Mouse (Mus musculus): ENCODE measurements around the gene Kif23. TPM values are rescaled to one million over a fixed set of nuclear protein-coding genes. Genes with fewer than 3 reads are reported as not detected.

The Kif23 gene
- polyA plus RNA-seq, 1 experiment: 6.4 TPM

DNA sequence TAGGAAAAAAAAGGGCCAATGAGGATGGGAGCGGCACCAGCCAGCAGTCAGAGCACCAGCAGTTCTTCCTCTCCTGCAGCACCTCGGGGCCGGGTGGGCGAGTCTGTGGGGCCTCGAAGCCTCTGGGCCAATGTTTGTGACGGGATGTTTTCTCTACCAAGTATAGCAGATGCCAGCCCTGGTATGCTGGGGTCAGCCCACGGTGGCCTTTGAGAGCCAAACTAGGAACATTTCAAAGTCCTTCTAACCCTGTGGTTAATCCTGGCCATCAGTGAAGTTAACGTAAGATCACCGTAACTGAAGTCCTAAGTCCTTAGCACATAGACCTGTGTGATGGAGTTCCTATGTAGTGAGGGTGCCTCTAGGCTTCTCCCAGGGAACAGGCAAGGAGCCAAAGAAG, 25.5 kb upstream of the Kif23 start:
- peaks cover 86% of the 10 kb centered on the region for H3K27me3 ChIP-seq (replicated peaks)
- TF ChIP-seq FLI1 (IDR thresholded peaks at IDR 0.05; ENCODE audit: low read length) (no peak), GATA1 (IDR thresholded peaks at IDR 0.05; ENCODE audit: borderline replicate concordance, low read length) (no peak)
- H3K4me1 ChIP-seq: peaks cover 10% of the 10 kb centered on the region
- H3K9me3 ChIP-seq: peaks cover 8% of the 10 kb centered on the region; the same call in 1 of the 2 replicates
- H3K36me3 ChIP-seq (replicated peaks; ENCODE audit: low read length): no peaks in the 10 kb centered on the region
- H3K4me3 ChIP-seq (replicated peaks): no peak overlapping the region

GRCm38 (mm10) chr9:61971045-61971444, 24.5 kb upstream of the Kif23 start:
- Histone ChIP-seq H3K4me3 (replicated peaks) (no peak overlapping the region), H3K9me3 (peaks cover 8% of the 10 kb centered on the region; the same call in 1 of the 2 replicates), H3K4me1 (peaks cover 12% of the 10 kb centered on the region), H3K36me3 (replicated peaks; ENCODE audit: low read length) (no peaks in the 10 kb centered on the region), H3K27me3 (replicated peaks) (peaks cover 86% of the 10 kb centered on the region)
- TF ChIP-seq GATA1 (IDR thresholded peaks at IDR 0.05; ENCODE audit: borderline replicate concordance, low read length): no peak
- no peak for TF ChIP-seq FLI1 (IDR thresholded peaks at IDR 0.05; ENCODE audit: low read length)

DNA sequence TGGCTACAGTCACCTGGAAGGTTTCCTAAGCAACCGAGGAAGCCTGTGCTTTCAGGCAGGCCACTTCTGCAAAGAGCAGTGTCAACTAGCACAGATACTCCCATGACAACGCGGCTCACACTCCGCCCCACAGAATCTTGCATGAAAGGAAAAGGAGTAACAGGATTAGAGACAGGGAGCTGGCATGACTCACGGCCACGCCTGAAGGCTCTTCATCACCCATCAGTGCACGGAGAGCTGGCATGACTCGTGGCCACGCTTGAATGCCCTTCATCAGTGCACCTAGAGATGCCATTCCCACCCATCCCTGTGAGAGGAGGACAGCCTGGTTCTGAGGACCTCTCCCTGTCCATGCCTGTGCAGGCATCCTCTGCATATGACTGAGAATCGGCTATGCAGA, 20.8 kb upstream of the Kif23 start:
- H3K36me3 ChIP-seq (replicated peaks; ENCODE audit: low read length): no peaks in the 10 kb centered on the region
- TF ChIP-seq FLI1 (IDR thresholded peaks at IDR 0.05; ENCODE audit: low read length) (no peak), GATA1 (IDR thresholded peaks at IDR 0.05; ENCODE audit: borderline replicate concordance, low read length) (no peak)
- H3K4me1 ChIP-seq: peaks cover 31% of the 10 kb centered on the region
- H3K4me3 ChIP-seq (replicated peaks): no peak overlapping the region
- H3K27me3 ChIP-seq (replicated peaks): peaks cover 83% of the 10 kb centered on the region
- peaks cover 5% of the 10 kb centered on the region; the same call in 1 of the 2 replicates for H3K9me3 ChIP-seq

- H3K27me3 ChIP-seq (replicated peaks): peaks cover 77% of the 10 kb centered on the region
- no peaks in the 10 kb centered on the region for H3K9me3 ChIP-seq
- TF ChIP-seq FLI1 (IDR thresholded peaks at IDR 0.05; ENCODE audit: low read length) (no peak), GATA1 (IDR thresholded peaks at IDR 0.05; ENCODE audit: borderline replicate concordance, low read length) (no peak)
- no peak overlapping the region for H3K4me3 ChIP-seq (replicated peaks)
- no peaks in the 10 kb centered on the region for H3K36me3 ChIP-seq (replicated peaks; ENCODE audit: low read length)
- peaks cover 30% of the 10 kb centered on the region for H3K4me1 ChIP-seq
Measured at GRCm38 (mm10) chr9:61965987-61966386, 19.4 kb upstream of the Kif23 start.

DNA sequence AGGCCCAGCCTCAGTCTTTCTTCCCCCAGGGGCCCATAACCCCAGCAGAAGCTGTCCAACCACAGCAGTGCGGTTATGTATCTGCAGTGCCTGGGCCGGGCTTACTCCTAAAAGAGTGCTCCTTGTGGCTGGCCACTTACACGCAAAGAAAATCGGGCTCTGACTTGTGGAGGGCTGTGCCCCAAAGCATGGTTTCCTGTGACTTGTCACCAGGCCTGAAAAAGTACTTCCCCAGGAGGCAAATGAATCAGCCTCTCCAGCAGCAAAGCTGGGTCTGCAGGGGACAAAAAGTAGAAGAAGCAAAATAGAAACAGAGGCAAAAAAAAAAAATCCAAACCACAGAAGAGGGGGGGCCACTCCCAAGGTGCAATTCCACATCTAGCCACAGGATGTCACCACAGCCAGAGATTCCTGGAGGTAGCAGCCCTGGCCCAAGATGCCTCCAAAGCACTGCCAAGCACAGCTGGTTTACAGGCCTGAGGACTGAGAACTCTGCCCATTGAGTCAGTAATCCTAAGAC, 18.9 kb upstream of the Kif23 start:
- no peaks in the 10 kb centered on the region for H3K9me3 ChIP-seq
- no peaks in the 10 kb centered on the region for H3K36me3 ChIP-seq (replicated peaks; ENCODE audit: low read length)
- peaks cover 27% of the 10 kb centered on the region for H3K4me1 ChIP-seq
- H3K27me3 ChIP-seq (replicated peaks): peaks cover 78% of the 10 kb centered on the region
- TF ChIP-seq GATA1 (IDR thresholded peaks at IDR 0.05; ENCODE audit: borderline replicate concordance, low read length) (no peak), FLI1 (IDR thresholded peaks at IDR 0.05; ENCODE audit: low read length) (no peak)
- H3K4me3 ChIP-seq (replicated peaks): no peak overlapping the region

GRCm38 (mm10) chr9:61963356-61963755, 16.8 kb upstream of the Kif23 start:
- Histone ChIP-seq H3K27me3 (replicated peaks) (peaks cover 67% of the 10 kb centered on the region), H3K4me3 (replicated peaks) (no peak overlapping the region), H3K36me3 (replicated peaks; ENCODE audit: low read length) (no peaks in the 10 kb centered on the region), H3K4me1 (peaks cover 27% of the 10 kb centered on the region), H3K9me3 (no peaks in the 10 kb centered on the region)
- TF ChIP-seq FLI1 (IDR thresholded peaks at IDR 0.05; ENCODE audit: low read length) (no peak), GATA1 (IDR thresholded peaks at IDR 0.05; ENCODE audit: borderline replicate concordance, low read length) (no peak)

GRCm38 (mm10) chr9:61961181-61961580, 14.6 kb upstream of the Kif23 start:
- no peaks in the 10 kb centered on the region for H3K9me3 ChIP-seq
- H3K4me3 ChIP-seq (replicated peaks): peak overlapping the region; percentile 23
- TF ChIP-seq FLI1 (IDR thresholded peaks at IDR 0.05; ENCODE audit: low read length) (no peak), GATA1 (IDR thresholded peaks at IDR 0.05; ENCODE audit: borderline replicate concordance, low read length) (no peak)
- peaks cover 64% of the 10 kb centered on the region for H3K27me3 ChIP-seq (replicated peaks)
- peaks cover 26% of the 10 kb centered on the region for H3K4me1 ChIP-seq
- H3K36me3 ChIP-seq (replicated peaks; ENCODE audit: low read length): no peaks in the 10 kb centered on the region

GRCm38 (mm10) chr9:61960753-61961152, 14.2 kb upstream of the Kif23 start:
- Histone ChIP-seq H3K27me3 (replicated peaks) (peaks cover 66% of the 10 kb centered on the region), H3K9me3 (no peaks in the 10 kb centered on the region), H3K4me1 (peaks cover 22% of the 10 kb centered on the region), H3K36me3 (replicated peaks; ENCODE audit: low read length) (no peaks in the 10 kb centered on the region), H3K4me3 (replicated peaks) (no peak overlapping the region)
- no peak for TF ChIP-seq FLI1 (IDR thresholded peaks at IDR 0.05; ENCODE audit: low read length)
- TF ChIP-seq GATA1 (IDR thresholded peaks at IDR 0.05; ENCODE audit: borderline replicate concordance, low read length): no peak

DNA sequence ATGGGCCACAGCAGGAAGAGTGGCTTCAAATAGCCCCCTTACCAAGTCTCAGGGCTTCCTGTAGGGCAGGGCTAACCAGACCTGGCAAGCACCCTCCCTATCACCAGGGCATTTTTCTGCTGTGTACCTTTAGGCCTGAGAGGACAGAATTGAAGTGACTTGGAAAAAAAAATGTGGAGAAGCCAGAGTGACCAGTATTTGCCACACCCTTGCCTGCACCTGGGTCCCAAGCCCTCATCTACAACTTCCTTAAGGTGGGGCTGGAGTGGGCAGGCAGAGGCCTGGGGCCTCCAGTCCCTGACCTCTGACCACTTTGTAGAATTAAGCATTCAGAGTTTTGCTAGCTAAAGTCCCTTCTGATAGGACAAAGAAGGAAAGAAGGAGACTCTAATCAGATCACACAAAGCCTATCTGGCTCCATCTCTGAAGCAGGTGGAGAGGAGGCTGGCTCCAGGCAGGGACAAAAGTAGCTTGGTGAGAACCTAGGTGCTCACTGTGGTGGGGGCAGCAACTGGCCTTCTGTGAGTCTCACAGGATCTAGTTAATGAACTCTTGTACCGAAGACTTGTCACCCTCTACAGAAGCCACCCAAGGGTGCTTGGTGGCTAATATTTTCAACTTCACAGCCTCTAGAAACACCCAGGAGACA, 13.5 kb upstream of the Kif23 start:
- no peak for TF ChIP-seq GATA1 (IDR thresholded peaks at IDR 0.05; ENCODE audit: borderline replicate concordance, low read length)
- no peak for TF ChIP-seq FLI1 (IDR thresholded peaks at IDR 0.05; ENCODE audit: low read length)
- H3K9me3 ChIP-seq: no peaks in the 10 kb centered on the region
- H3K4me3 ChIP-seq (replicated peaks): no peak overlapping the region
- H3K27me3 ChIP-seq (replicated peaks): peaks cover 66% of the 10 kb centered on the region
- H3K36me3 ChIP-seq (replicated peaks; ENCODE audit: low read length): no peaks in the 10 kb centered on the region
- peaks cover 15% of the 10 kb centered on the region for H3K4me1 ChIP-seq

GRCm38 (mm10) chr9:61954707-61955106, 8.1 kb upstream of the Kif23 start:
- Histone ChIP-seq H3K4me1 (no peaks in the 10 kb centered on the region; the same call in 1 of the 2 replicates), H3K4me3 (replicated peaks) (no peak overlapping the region), H3K27me3 (replicated peaks) (peaks cover 62% of the 10 kb centered on the region), H3K36me3 (replicated peaks; ENCODE audit: low read length) (no peaks in the 10 kb centered on the region), H3K9me3 (no peaks in the 10 kb centered on the region)
- no peak for TF ChIP-seq FLI1 (IDR thresholded peaks at IDR 0.05; ENCODE audit: low read length)
- TF ChIP-seq GATA1 (IDR thresholded peaks at IDR 0.05; ENCODE audit: borderline replicate concordance, low read length): no peak
